Mouse (Mus musculus): ENCODE measurements around the gene Rims1. TPM values are rescaled to one million over a fixed set of nuclear protein-coding genes. Genes with fewer than 3 reads are reported as not detected.

Rims1 gene
- total RNA-seq (2022) = under 1 TPM in 3 of 4 experiments, not detected in 1; 0.22 to 0.30 (median 0.22) TPM

DNA sequence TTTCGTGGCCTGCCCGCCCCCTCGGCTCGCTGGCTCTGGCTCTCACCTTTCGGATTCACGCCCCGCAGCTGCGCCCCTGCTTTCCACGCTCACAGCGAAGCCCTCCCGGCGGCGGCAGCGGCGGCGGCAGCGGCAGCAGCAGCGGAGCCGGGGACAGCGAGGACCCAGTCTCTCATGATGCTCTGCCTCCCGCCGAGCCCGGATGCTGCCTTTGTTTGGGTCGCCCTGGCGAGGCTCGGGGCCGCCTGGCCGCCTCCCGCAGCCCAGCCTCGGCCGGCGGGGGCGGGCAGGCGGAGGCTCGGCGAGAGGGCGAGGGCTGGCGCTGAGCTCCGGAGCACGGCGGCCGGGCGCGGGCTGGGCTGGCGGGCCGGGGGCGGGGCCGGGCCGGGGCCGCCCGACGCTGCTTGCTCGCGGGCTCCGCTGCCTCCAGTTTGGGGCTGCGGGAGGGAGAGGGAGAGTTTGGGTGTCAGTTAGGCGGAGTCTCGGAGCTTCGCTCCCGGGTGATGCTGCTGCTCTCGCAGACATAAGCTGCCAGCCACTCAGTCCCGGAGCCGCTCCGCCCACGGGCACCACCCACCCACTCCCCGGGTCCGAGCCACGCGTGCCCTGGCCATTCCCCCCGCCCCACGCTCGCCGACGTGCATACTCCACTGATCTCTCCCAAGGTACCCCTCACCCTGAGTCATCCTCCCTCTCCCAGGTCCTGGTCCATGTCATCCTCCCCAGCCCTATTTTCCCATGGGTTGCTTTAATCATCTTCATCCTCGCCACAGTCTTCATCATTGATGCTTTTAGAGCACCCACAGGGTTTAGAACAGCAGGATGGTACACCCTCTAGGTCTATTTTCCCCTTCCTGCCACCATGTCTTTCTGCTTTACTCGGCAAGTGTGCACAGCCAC is at the start of gene Rims1:
Gene Rims1 (minus strand): TSS at position 269 of the 900 bp plus-strand sequence.
- no peak for DNase-seq (ENCODE audit: low spot score)

DNA sequence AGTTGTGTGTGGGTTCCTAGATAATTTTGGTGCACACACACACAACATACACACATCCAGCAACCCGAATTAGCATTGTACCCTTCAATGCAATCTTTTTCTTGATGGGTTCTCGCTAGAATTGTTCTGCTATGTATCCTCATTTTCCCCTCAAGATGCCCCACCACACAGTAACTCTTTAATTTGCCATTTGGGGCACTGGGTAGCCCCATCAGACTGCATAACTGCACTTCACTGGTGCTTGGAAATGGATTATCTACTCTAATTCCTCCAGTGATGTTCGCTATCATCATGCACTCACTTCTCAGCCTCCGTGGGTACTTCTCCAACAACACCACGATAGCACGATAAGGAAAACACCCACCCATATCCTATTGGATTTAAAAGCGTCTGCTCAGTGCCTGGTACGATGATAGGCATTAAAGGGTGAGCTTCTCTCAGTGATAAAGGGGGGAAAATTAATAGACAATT is 867 bp upstream of the Rims1 start:
- DNase-seq (ENCODE audit: low spot score) = no peak

DNA sequence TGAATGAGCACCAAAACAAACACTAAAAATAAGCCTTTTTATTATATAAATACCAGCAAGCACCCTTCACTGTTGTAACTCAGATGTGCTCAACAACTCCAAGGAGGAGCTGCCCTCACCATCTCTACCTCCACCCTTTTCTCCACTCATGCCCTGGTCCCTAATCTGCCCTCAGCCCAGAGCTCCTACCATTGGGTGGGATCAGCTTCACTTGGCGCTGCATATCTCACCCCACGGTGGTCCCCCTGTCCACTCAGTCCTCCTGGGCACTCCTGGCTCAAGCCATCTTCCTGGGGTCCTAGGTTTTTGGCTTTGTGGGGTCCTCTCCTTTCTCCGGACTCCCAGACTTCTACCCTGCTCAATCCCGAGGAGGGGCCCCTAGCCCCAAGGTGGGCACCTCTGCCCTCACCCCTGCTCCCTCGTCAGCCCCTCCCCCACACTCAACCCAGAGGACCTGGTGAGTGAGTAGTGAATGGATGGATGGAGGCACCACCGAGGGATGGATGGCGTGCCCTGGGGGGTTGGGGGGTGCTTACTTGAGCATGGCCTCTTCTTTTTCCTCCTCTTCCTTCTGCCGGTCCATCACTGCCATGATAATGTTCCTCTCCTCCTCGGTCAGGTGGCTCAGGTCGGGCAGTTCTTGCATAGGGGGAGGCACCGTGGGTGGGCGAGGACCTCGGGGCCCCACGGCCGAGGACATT is 619 bp downstream of the Rims1 start:
- no peak for DNase-seq (ENCODE audit: low spot score)

DNA sequence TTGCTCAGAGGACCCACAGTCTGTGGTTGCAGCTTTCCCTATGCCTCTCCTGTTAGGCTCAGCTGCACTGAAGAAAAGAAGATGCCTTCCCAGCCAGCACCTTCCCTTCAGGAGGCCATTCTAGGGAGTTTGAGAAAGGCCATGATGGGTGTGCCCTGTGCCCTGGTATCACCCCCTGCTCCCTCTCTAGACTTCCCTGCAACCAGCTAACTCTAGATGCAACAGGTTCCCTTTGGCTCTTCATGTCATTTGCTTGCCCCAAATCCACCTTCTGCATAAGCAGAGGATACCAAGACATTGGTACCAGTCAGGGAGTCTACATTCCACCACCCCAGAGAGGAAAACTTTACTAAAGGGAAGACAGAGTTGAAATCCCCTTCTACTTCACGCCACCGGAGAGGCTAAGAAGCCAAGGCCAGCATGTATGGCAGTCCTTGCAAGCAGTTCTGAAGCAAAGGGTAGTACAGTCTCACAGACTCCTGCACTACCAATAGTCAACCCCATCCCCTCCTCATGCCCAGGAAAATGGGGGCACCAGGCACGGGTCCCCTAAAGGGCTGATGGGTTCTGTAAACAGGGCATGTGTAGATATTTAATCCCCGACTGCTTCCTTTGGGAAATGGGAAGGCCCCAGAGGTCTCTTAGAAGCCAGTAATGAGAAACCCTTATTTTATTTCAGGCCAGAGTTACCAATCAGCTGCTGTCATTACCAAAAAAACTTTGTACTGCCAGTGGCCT is 1.5 kb downstream of the Rims1 start:
- DNase-seq (ENCODE audit: low spot score) = no peak

DNA sequence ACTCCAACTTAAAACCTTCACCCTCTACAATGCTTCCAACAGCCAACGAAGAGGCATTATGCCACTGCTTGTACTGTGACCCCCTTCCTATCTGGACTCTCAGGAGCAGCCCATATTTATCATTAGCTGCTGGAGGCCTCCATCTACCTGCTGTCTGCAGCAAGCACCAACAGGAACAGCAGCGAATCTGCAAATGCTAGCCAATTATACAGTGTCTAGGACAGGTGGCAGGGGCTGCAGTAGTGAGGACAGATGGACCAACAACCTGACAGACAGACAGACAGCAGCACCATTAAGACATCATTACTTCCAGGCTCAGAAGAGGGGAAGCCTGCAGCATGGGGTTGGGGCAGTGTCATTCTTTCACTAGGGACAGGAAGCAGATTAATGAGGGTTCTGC is 2.3 kb downstream of the Rims1 start:
- DNase-seq (ENCODE audit: low spot score) = no peak

DNA sequence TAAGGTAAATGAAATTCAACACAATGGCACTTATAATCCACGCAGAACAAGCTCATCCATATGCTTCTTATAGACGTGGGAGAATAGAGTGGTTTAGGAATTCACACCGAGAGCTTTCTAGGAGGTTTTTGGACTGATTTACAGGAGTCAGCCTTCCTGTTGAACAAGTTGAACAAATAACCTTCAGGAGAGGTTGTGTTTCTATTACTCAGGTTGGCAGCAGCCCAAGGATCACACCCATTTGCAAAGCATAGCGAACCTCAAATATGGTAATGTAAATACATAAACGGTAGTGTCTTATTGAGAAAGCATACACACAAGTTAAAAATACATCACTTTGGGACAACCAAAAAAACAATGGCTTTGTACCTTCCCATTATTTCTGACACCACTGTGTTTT is 5.5 kb downstream of the Rims1 start:
- no peak for DNase-seq (ENCODE audit: low spot score)

DNA sequence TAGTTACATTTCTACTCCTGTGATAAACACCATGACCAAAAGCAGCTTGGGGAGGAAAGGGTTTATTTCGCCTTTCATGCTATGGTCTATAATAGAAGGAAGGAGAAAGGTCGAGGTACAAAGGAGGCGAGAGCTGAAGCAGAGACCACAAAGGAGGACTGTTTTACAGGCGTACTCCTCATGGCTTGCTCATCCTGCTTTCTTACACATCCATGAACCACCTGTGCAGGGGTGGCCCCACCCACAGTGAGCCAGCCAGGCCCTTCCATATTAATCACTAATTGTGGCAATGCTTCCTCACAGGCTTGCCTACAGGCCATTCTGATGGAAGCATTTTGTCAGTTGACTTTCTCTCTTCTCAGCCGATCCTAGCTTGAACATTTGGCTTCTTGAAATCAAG is 8.7 kb downstream of the Rims1 start:
- no peak for DNase-seq (ENCODE audit: low spot score)

DNA sequence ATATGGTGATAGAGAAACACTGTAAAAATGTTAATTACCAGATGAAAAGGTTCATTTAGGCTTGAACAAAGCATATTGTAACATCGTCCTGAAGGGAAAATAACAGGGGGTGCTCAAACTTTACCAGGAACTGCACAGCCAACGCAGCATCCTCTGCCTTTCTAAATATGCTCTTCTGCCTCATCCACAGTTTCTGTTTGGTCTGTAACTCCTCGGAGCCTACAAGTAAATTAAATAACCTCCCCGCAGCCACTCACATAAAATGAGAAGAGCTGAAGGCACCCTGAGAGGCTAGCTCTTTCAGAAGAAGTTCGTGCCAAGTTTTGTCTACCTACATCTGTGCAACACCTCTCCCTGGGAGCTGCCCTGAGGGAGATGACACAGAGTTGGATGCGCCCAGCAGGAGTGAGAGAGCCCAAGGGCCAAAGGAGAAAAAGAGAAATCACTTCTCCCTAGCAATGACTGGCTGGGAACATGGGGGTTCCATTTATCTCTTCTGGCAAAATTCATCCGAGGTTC is 16.3 kb downstream of the Rims1 start:
- no peak for DNase-seq (ENCODE audit: low spot score)

DNA sequence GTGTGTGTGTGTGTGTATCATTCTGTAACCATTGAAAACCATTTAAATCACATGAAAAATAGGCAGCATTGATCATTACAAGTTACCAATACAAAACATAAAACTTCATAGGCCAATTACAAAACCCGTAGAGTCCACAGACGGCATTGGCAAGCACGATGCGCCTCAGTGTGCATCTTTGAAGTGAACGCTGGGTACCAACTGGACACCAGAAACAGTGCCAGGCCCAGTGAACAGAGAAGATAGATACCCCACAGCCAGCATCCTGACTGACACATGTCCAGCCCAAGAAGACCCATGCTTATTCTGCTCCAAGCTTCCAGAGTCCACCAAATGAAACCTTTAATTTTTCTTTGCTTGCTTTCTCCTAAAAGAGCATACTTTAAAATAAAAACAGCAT is 18.2 kb downstream of the Rims1 start:
- DNase-seq (ENCODE audit: low spot score) = no peak

DNA sequence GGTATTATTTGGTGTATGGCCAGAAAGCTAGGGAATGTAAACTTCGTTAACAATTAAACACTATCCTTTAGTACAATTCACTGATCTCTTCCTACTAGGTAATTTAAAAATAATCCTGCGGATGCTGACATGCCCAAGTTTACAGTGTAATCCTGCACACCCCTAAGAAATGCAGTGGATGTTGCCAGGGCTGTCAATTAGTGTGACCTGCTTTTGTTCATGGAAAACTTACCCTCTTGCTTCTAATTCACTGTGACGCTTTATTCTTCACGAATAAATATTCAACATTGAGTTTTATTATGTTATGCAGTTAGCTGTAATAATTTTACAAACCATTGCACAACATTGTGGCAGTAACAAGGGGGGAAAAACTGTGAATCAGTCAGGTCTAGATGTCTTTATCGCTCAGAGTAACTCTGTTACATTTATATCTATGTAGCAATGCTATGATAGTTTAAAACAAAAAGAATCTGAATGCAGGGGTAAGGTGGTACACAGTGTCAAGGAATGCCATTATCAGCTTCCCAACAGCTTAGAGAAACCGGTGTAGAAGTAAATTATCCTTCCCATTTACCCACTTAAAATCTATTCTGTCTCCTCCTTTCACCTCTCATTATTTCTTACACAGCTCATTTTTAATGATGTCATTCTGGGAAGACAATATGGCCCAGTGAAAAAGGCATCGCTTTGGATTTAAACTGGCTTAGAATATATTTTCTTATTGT is 35.1 kb downstream of the Rims1 start:
- no peak for DNase-seq (ENCODE audit: low spot score)

DNA sequence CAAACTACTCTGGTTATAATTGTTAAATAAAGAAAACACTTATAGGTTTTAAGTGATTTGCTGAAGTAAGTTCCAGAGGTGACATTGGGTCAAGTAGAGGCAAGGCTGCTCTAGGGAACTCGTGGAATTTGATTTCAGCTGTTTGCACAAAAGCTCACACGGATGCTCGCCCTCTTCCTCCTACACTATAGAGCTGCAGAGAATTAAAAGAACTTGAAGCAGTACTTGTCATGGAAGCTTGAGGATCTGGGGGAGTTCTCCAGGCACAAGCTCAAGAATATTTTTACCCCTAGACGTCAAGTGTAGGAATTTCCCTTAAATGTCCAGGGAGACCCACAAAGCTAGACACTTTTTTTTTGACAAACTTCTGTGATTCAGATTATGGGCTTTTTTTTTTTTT is 42.4 kb downstream of the Rims1 start:
- no peak for DNase-seq (ENCODE audit: low spot score)

DNA sequence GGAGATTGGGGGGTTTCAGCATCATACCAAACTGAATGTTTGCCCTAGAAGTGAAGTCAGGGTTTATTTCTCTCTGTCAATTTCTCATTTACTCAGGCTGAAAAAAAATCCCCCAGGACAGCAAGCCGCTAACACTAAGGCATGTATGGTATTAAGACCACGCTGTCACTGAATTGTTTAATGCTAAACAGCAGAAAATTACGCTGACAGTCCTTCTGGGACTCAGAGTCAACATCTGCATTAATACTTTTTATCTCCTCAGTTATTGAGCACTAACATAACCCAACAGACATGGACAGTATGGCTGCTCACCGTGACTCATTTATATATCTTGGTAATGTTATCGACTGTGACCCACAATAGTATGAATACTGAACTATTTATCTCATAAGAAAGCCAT is 43.0 kb downstream of the Rims1 start:
- DNase-seq (ENCODE audit: low spot score) = no peak

DNA sequence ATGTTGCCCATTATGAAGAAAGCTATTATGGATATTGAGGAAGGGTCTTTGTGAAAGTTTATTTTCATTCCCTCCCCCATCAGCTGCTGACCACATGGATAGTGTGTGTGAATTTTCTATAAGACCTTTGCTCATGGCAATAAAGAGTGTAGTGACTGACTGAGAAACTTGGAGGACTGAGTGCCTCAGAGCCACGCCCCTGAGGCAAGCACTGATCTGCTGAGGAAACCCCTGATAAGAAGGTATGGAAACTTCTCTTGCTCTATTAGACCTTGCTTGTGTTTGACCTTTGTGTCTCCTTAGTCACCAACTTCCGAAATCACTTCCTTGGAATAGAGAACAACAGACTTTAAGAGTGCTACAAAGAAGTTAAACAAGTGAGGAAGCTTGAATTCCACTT is 55.3 kb downstream of the Rims1 start:
- DNase-seq (ENCODE audit: low spot score) = no peak

DNA sequence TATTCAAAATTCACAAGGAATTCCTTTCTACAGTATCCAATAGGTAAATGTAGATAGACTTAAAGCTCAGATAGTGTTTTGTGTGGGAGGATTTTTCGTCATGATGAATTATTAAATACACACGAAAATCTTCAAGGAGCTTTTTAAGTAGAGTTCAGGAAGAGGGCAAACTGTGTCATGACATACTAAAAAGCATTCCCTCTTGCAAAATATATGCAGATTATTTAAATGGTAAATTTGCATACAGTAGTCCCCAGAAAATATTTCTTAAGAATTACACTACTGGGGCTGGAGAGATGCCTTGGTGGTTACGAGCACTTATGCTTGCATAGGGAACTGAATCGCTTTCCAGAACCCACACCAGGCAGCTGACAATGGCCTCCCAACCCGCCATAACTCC is 61.1 kb downstream of the Rims1 start:
- DNase-seq (ENCODE audit: low spot score) = no peak

DNA sequence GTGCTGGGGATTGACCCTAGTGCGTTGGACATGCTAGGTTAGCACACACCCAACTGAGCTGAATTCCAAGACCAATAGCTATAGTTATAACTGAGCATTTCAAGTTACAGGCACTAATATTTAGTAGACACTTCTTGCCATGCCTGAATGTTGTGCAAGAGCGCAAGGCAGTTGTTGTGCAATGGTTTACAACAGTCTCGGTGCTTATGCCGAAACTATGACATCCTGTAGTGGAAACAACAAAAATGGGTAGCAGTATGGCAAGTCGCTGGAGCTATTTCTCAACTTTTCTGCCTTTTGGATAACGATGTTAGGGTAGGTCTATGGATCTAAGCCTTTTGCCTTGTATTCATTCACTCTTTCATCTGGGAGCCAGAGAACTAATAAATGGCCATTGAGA is 68.3 kb downstream of the Rims1 start:
- DNase-seq (ENCODE audit: low spot score) = no peak

DNA sequence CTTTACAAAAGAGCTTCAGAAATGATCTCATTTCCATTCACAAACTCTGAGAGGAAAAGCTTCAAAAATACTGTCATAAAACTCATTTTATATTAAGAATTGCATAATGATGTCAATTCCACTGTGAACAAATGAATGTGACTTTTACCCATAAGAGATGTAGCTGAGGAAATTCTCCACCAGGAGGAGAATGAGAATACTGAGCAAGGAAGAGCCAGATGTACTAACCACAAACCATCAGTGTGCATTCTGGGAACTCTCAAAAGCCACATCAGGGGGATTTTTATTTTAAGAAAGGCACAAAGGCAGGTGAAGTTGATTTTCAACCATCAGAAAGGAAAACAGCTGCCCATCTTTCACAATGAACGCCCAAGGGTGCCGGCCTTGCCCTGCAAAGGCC is 71.4 kb downstream of the Rims1 start:
- DNase-seq (ENCODE audit: low spot score) = no peak

DNA sequence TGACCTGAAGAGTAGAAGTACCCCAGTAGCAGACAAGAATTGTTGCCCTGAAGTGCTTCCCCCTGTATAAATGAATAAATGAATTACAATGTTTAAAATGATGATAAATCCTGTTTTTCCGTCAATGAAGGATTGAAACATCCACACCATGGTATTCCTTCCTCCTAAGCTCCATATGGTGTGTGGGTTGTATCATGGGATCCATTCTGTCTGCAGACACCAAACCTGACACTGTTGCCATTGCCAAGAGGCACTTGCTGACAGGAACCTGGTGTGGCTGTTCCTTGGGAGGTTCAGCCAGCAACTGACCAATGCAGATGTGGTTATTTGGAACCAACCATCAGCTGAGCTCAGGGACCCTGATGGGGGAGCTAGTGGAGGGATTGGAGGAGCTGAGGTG is 72.5 kb downstream of the Rims1 start:
- no peak for DNase-seq (ENCODE audit: low spot score)

DNA sequence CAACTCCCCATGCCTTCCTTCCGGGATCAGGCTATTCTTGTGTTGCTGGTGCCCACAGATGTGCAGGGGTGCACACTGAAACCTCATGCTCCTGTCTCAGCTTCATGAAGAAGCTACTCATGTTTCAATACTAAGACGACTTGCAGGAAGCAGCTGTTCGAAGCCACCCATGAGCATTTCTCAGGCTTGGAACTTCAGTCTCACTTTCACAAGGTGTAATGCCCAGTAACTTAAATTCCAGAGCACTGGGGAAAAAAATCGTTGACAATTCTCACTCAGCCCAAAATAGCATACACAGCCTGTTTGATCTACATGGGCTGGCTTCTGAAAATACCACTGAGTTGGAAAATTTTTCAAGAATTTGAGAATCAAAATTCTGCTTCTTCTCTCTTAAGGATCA is 77.6 kb downstream of the Rims1 start:
- no peak for DNase-seq (ENCODE audit: low spot score)

DNA sequence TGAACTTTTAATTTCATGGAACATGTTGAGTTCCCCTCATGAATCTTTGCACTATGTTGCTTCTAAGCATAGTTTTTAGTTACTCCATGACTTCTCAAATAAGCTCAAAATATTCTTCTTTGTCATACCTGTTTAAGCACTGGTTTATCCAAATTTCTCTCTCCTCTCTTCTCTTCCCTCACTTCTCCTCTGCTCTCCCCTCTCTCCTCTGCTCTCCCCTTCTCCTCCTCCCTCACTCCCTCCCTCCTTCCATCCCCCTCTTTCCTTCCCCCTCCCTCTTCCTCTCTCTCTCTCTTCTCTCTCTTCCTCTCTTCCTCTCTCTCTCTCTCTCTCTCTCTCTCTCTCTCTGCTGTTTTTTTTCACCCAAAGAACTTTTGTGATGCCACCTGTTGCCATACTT is 84.1 kb downstream of the Rims1 start:
- DNase-seq (ENCODE audit: low spot score) = no peak

DNA sequence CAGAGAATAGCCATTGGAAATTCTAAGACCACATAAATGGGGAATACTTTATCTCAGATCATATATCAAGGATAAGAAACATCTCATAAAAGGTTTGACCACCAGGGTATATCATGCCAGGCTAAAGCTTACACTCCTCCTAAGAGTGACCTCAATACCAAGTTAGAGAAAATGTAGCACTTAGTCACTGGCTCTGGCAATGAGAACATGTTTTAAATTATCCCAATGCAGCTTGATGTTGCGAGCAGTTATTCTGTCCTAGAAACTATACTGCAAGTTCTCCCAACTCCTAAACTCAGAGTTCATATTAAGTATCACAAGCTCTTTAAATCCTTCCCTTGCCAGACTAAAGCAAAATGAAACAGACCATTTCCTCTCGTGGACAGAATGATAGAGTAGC is 85.1 kb downstream of the Rims1 start:
- no peak for DNase-seq (ENCODE audit: low spot score)

DNA sequence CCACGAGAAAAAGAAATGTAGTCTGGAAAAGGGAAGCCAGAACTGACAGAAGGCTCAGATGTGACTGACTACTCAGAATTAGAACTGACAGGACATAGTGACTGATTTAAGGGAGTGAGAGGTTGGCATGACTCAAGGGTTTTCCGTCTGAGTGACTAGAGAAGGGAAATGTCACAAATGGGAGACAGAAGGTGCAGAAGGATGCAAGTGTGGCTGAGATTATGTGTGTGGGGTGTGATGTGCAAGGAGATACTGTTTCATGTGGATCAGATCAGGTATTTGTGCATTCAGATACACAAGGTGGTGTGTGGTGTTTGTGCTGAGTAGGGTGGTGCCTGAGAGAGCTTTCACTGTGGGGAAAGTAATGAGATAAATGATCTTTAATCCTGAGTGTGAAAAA is 96.3 kb downstream of the Rims1 start:
- no peak for DNase-seq (ENCODE audit: low spot score)

Data from heart, adult 8-10 months (tissue).